Mouse (Mus musculus) heart, embryonic 10.5 days (tissue): ENCODE measurements around the gene Clec10a. TPM values are rescaled to one million over a fixed set of nuclear protein-coding genes. Genes with fewer than 3 reads are reported as not detected.
"Not testable (repeated sequence)": the region's sequence is repeated elsewhere in the genome, so short reads cannot be mapped to it uniquely, and the experiment has no call there.

Experiments used
- DNase-seq: peaks from one replicate; pipeline ENCODE4 v3.0.0-alpha.2; 2017; ENCODE audit warnings: low spot score
- H3K27ac ChIP-seq: fragments of 300-500 bp; sonication (generic); 2 replicates; pipeline ENCODE4 v1.5.1; 2016; ENCODE audit warnings: mild to moderate bottlenecking
- H3K27me3 ChIP-seq: fragments of 300-500 bp; sonication (generic); 2 replicates; pipeline ENCODE4 v1.6.1; 2016; ENCODE audit warnings: mild to moderate bottlenecking; ENCODE audit not compliant: poor library complexity, insufficient read depth, severe bottlenecking
- H3K36me3 ChIP-seq: fragments of 300-500 bp; sonication (generic); 2 replicates; pipeline ENCODE4 v1.6.1; 2016; ENCODE audit warnings: mild to moderate bottlenecking, moderate library complexity
- H3K4me1 ChIP-seq: fragments of 300-500 bp; sonication (generic); 2 replicates; pipeline ENCODE4 v1.6.1; 2016; ENCODE audit warnings: mild to moderate bottlenecking
- H3K4me3 ChIP-seq: fragments of 300-500 bp; sonication (generic); 2 replicates; pipeline ENCODE4 v1.5.1; 2016; ENCODE audit warnings: mild to moderate bottlenecking, moderate library complexity
- H3K9me3 ChIP-seq: fragments of 300-500 bp; sonication (generic); 2 replicates; pipeline ENCODE4 v1.6.1; 2016; ENCODE audit warnings: mild to moderate bottlenecking, moderate library complexity
- WGBS: fragments of 180-500 bp; shearing (Covaris S2); methylation state at CpG from one replicate; pipeline ENCODE4 v1.1.7; 2016; 5-methylcytosine and 5-hydroxymethylcytosine counted together
- polyA plus RNA-seq: library from polyadenylated mRNA; unstranded; fragments of >200 nt; fragmentation: Nextera tagmentation; extraction: Ambion mirVana; gene quantifications from 2 replicates; pipeline ENCODE4 v1.2.1, GENCODE M21; 2016

Clec10a gene
- polyA plus RNA-seq, result 0.31 TPM in 1 of 2 replicates, not detected in the other

- not testable (repeated sequence) for H3K4me1 ChIP-seq, H3K27ac ChIP-seq, H3K9me3 ChIP-seq, H3K36me3 ChIP-seq, H3K4me3 ChIP-seq, DNase-seq, H3K27me3 ChIP-seq
- WGBS, result no CpG with 5 or more reads among the region's 5 CpGs
These were observed at the start of gene Clec10a for GRCm38 (mm10) chr11:70155897-70156296. Clec10a (plus strand) TSS chr11:70156197.

- H3K27me3 ChIP-seq, result no peaks in the 10 kb centered on the region
- no peaks in the 10 kb centered on the region for H3K4me1 ChIP-seq
- WGBS, result 49% methylated on average over 8 of the region's 8 CpGs
- no peaks in the 10 kb centered on the region for H3K36me3 ChIP-seq
- H3K9me3 ChIP-seq, result no peaks in the 10 kb centered on the region
- H3K4me3 ChIP-seq, result no peak overlapping the region
- H3K27ac ChIP-seq, result no peak overlapping the region
- DNase-seq, result no peak
These were observed 48.9 kb upstream of the Clec10a start for GRCm38 (mm10) chr11:70107085-70107484.

GRCm38 (mm10) chr11:70110146-70110545 is 45.9 kb upstream of the Clec10a start:
- Histone ChIP-seq H3K4me1 (no peaks in the 10 kb centered on the region), H3K4me3 (no peak overlapping the region), H3K27me3 (no peaks in the 10 kb centered on the region), H3K36me3 (no peaks in the 10 kb centered on the region), H3K27ac (no peak overlapping the region), H3K9me3 (no peaks in the 10 kb centered on the region)
- WGBS, result 68% methylated on average over 3 of the region's 3 CpGs
- no peak for DNase-seq

- H3K27me3 ChIP-seq, result no peaks in the 10 kb centered on the region
- no peaks in the 10 kb centered on the region for H3K4me1 ChIP-seq
- 52% methylated on average over 4 of the region's 4 CpGs for WGBS
- H3K36me3 ChIP-seq, result no peaks in the 10 kb centered on the region
- H3K4me3 ChIP-seq, result no peak overlapping the region
- no peaks in the 10 kb centered on the region for H3K9me3 ChIP-seq
- DNase-seq, result no peak
- H3K27ac ChIP-seq, result no peak overlapping the region
These were observed 41.4 kb upstream of the Clec10a start for GRCm38 (mm10) chr11:70114562-70114961.

GRCm38 (mm10) chr11:70115901-70116300 is 40.1 kb upstream of the Clec10a start:
- WGBS, result 93% methylated on average over 3 of the region's 3 CpGs
- Histone ChIP-seq H3K4me3 (no peak overlapping the region), H3K27me3 (no peaks in the 10 kb centered on the region), H3K9me3 (peaks cover 3% of the 10 kb centered on the region; the same call in 1 of the 2 replicates), H3K36me3 (no peaks in the 10 kb centered on the region), H3K27ac (no peak overlapping the region), H3K4me1 (no peaks in the 10 kb centered on the region)
- DNase-seq, result no peak

- Histone ChIP-seq H3K4me1 (no peaks in the 10 kb centered on the region), H3K9me3 (no peaks in the 10 kb centered on the region), H3K27me3 (no peaks in the 10 kb centered on the region), H3K36me3 (no peaks in the 10 kb centered on the region), H3K27ac (no peak within 1 kb of the TSS), H3K4me3 (no peak within 1 kb of the TSS)
- peak; percentile 71 for DNase-seq
- WGBS, result 61% methylated on average over 9 of the region's 9 CpGs
These were observed 26.0 kb upstream of the Clec10a start, which contains the start of gene Mgl2 for GRCm38 (mm10) chr11:70129926-70130379. Mgl2 (plus strand) TSS chr11:70130329.

GRCm38 (mm10) chr11:70135001-70135400 is 21.0 kb upstream of the Clec10a start:
- H3K4me3 ChIP-seq, H3K9me3 ChIP-seq, H3K36me3 ChIP-seq, H3K27me3 ChIP-seq, H3K27ac ChIP-seq, DNase-seq, H3K4me1 ChIP-seq: not testable (repeated sequence)
- WGBS, result 62% methylated on average over 3 of the region's 3 CpGs

GRCm38 (mm10) chr11:70135925-70136324 is 20.1 kb upstream of the Clec10a start:
- not testable (repeated sequence) for H3K27me3 ChIP-seq, H3K4me3 ChIP-seq
- 90% methylated on average over 8 of the region's 8 CpGs for WGBS

GRCm38 (mm10) chr11:70139171-70139570 is 16.8 kb upstream of the Clec10a start:
- H3K36me3 ChIP-seq, result no peaks in the 10 kb centered on the region
- no peaks in the 10 kb centered on the region for H3K4me1 ChIP-seq
- H3K9me3 ChIP-seq, result no peaks in the 10 kb centered on the region
- WGBS, result 66% methylated on average over 10 of the region's 10 CpGs
- H3K27me3 ChIP-seq, result no peaks in the 10 kb centered on the region
- H3K27ac ChIP-seq, result no peak overlapping the region
- no peak for DNase-seq
- H3K4me3 ChIP-seq, result no peak overlapping the region

More at GRCm38 (mm10) chr11:70135925-70136324, 20.1 kb upstream of the Clec10a start:
- DNase-seq, H3K36me3 ChIP-seq, H3K4me1 ChIP-seq, H3K9me3 ChIP-seq, H3K27ac ChIP-seq: not testable (repeated sequence)

GRCm38 (mm10) chr11:70151072-70151471 is 4.9 kb upstream of the Clec10a start:
- Histone ChIP-seq H3K9me3 (no peaks in the 10 kb centered on the region), H3K4me1 (no peaks in the 10 kb centered on the region), H3K36me3 (no peaks in the 10 kb centered on the region), H3K27ac (no peak overlapping the region), H3K27me3 (no peaks in the 10 kb centered on the region), H3K4me3 (no peak overlapping the region)
- WGBS, result 63% methylated on average over 3 of the region's 3 CpGs
- DNase-seq, result no peak

- no peak overlapping the region for H3K4me3 ChIP-seq
- H3K4me1 ChIP-seq, result no peaks in the 10 kb centered on the region
- H3K36me3 ChIP-seq, result no peaks in the 10 kb centered on the region
- H3K27me3 ChIP-seq, result no peaks in the 10 kb centered on the region
- 61% methylated on average over 3 of the region's 3 CpGs for WGBS
- no peaks in the 10 kb centered on the region for H3K9me3 ChIP-seq
- DNase-seq, result no peak
- no peak overlapping the region for H3K27ac ChIP-seq
These were observed 6.3 kb downstream of the Clec10a start for GRCm38 (mm10) chr11:70162336-70162735.

GRCm38 (mm10) chr11:70165972-70166921 is 10.2 kb downstream of the Clec10a start:
- DNase-seq, result no peak
- no peak overlapping the region for H3K27ac ChIP-seq
- WGBS, result 65% methylated on average over 16 of the region's 16 CpGs
- H3K27me3 ChIP-seq, result no peaks in the 10 kb centered on the region
- H3K9me3 ChIP-seq, result no peaks in the 10 kb centered on the region
- no peak overlapping the region for H3K4me3 ChIP-seq
- H3K4me1 ChIP-seq, result no peaks in the 10 kb centered on the region
- no peaks in the 10 kb centered on the region for H3K36me3 ChIP-seq

- Histone ChIP-seq H3K9me3 (no peaks in the 10 kb centered on the region), H3K27ac (no peak overlapping the region), H3K36me3 (no peaks in the 10 kb centered on the region), H3K27me3 (no peaks in the 10 kb centered on the region), H3K4me3 (no peak overlapping the region), H3K4me1 (no peaks in the 10 kb centered on the region)
- no peak for DNase-seq
- WGBS, result 47% methylated on average over 7 of the region's 7 CpGs
These were observed 12.1 kb downstream of the Clec10a start for GRCm38 (mm10) chr11:70168136-70168535.
